Mouse (Mus musculus): ENCODE results near the gene Rita1. TPM values are rescaled to one million over a fixed set of nuclear protein-coding genes. Genes with fewer than 3 reads are reported as not detected.

Rita1 gene
- total and polyA plus RNA-seq, 3 experiments, result 18.1 to 22.1 TPM; not detected in 1

DNA sequence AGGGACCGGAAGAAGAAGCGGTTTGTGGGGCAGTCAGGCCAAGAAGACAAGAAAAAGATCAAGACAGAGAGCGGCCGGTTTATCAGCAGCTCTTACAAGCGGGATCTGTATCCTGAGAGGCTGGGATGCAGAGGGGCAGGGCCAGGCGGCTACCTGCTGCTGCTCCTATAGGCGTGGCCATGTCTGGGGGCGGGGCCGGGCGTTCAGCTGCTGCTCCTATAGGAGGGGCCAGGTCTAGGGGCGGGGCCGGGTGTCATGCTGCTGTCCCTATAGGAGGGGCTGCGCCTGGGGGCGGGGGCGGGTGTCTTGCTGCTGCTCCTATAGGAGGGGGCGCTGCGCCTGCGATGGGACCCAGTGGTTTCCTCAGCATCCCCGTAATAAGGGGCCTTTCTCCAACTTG is 14.0 kb upstream of the Rita1 start:
- TF ChIP-seq ZNF384 (IDR thresholded peaks at IDR 0.05; ENCODE audit: low read depth, low read length) (no peak), GATA1 (IDR thresholded peaks at IDR 0.05; ENCODE audit: low read depth, low read length) (no peak), CHD2 (IDR thresholded peaks at IDR 0.05; ENCODE audit: low read length) (no peak), MAX (IDR thresholded peaks at IDR 0.05; ENCODE audit: low read length) (no peak), ETS1 (IDR thresholded peaks at IDR 0.05; ENCODE audit: low read depth, low read length) (no peak), RCOR1 (IDR thresholded peaks at IDR 0.05; ENCODE audit: low read depth, low read length) (no peak), TCF12 (IDR thresholded peaks at IDR 0.05; ENCODE audit: low read depth, low read length) (no peak), HCFC1 (IDR thresholded peaks at IDR 0.05; ENCODE audit: low read depth, low read length) (no peak)
- no peak overlapping the region for H3K4me3 ChIP-seq (ENCODE audit: control insufficient read depth in 1 of 2, insufficient read depth in 1 of 2, low read depth in 2 of 2, low read length in 2 of 2)
- H3K9me3 ChIP-seq (replicated peaks; ENCODE audit: insufficient read depth, low read length), result no peaks in the 10 kb centered on the region
- peaks cover 6 to 8% of the 10 kb centered on the region in 2 experiments for H3K36me3 ChIP-seq (ENCODE audit: control insufficient read depth in 1 of 2, insufficient read depth in 2 of 2, low read length in 2 of 2)
- no peaks in the 10 kb centered on the region for H3K79me2 ChIP-seq (ENCODE audit: control insufficient read depth, insufficient read depth, low read length, poor library complexity)
- H3K27me3 ChIP-seq (ENCODE audit: control insufficient read depth in 1 of 2, insufficient read depth in 2 of 2, low read length in 2 of 2), result no peaks in the 10 kb centered on the region
- H3K4me1 ChIP-seq (ENCODE audit: control insufficient read depth in 1 of 2, insufficient read depth in 2 of 2, low read length in 2 of 2), result peaks cover 0 to 11% of the 10 kb centered on the region in 2 experiments; a peak in 2 of 4 replicates
- H3K9ac ChIP-seq (ENCODE audit: control insufficient read depth, low read depth, low read length, poor library complexity, severe bottlenecking), result no peak overlapping the region
- peak; percentile 65 for DNase-seq (ENCODE audit: low read depth, low spot score)
- H3K27ac ChIP-seq (ENCODE audit: control insufficient read depth, low read depth, low read length), result no peak overlapping the region

DNA sequence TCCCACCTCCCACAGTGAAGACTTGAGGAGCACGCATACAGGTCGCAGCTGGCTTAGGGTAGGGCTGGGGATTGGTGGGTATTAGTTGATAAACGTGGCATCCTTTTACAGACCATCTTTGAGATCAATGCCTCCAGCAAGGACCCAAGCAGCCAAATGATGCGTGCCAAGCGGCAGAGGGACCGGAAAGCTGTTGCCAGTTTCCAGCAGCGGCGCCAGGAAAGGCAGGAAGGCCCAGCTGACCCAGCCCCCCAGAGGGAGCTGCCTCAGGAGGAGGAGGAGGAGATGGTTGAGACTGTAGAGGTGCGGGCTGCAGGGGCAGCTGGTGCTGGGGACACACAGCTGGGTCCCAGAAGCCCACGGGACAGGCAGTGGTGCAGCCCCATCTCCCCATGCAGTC is 12.0 kb upstream of the Rita1 start:
- peaks cover 8 to 9% of the 10 kb centered on the region in 2 experiments for H3K36me3 ChIP-seq (ENCODE audit: control insufficient read depth in 1 of 2, insufficient read depth in 2 of 2, low read length in 2 of 2)
- peaks cover 0 to 11% of the 10 kb centered on the region in 2 experiments; a peak in 2 of 4 replicates for H3K4me1 ChIP-seq (ENCODE audit: control insufficient read depth in 1 of 2, insufficient read depth in 2 of 2, low read length in 2 of 2)
- H3K9ac ChIP-seq (ENCODE audit: control insufficient read depth, low read depth, low read length, poor library complexity, severe bottlenecking), result no peak overlapping the region
- no peaks in the 10 kb centered on the region for H3K27me3 ChIP-seq (ENCODE audit: control insufficient read depth in 1 of 2, insufficient read depth in 2 of 2, low read length in 2 of 2)
- no peaks in the 10 kb centered on the region for H3K79me2 ChIP-seq (ENCODE audit: control insufficient read depth, insufficient read depth, low read length, poor library complexity)
- H3K27ac ChIP-seq (ENCODE audit: control insufficient read depth, low read depth, low read length), result no peak overlapping the region
- no peak overlapping the region for H3K4me3 ChIP-seq (ENCODE audit: control insufficient read depth in 1 of 2, insufficient read depth in 1 of 2, low read depth in 2 of 2, low read length in 2 of 2)
- DNase-seq (ENCODE audit: low read depth, low spot score), result no peak
- H3K9me3 ChIP-seq (replicated peaks; ENCODE audit: insufficient read depth, low read length), result no peaks in the 10 kb centered on the region
- TF ChIP-seq CTCF (IDR thresholded peaks at IDR 0.05 in 2 of 3, conservative IDR thresholded peaks at IDR 0.05 in 1 of 3; ENCODE audit: control insufficient read depth in 1 of 3, insufficient read depth in 1 of 3, low read depth in 2 of 3, low read length in 3 of 3, poor library complexity in 1 of 3, severe bottlenecking in 1 of 3), result no peak
- TF ChIP-seq KAT2A (conservative IDR thresholded peaks at IDR 0.05; ENCODE audit: low read depth, low read length), result no peak
- no peak for TF ChIP-seq USF1 (IDR thresholded peaks at IDR 0.05; ENCODE audit: low read depth, low read length)
- no peak for TF ChIP-seq RCOR1 (IDR thresholded peaks at IDR 0.05; ENCODE audit: low read depth, low read length)

DNA sequence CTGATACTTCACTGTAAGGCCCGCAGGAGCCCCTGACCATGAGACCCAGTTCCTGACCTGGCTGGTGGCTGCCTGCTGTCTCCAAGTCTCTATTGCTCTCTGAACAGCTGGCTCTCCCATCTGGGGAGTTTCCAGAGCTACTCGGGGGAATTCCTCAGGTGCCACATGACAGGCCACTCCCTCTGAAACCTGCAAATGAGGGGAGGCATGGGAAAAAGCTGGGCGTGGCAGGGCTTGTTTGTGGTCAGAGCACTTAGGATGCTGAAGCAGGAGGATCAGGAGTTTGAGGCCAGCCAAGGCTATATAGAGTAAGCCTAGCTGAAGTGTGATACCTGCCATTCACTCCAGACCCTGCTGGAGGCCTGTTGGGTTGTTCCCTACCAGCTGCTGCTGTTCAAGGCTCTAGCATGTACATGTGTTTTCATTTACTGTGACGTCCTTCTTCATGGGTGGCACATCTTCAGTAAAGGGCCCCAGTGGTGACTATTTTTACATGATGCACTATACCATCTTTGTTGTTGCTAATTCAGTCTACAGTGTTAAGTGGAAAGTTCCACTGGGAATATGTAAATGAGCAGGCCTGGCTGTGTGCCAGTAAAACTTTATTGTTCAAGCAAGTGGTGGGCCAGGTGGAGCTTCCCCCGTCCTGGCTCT is 9.9 kb upstream of the Rita1 start:
- Histone ChIP-seq H3K4me1 (ENCODE audit: control insufficient read depth in 1 of 2, insufficient read depth in 2 of 2, low read length in 2 of 2) (no peaks in the 10 kb centered on the region), H3K36me3 (ENCODE audit: control insufficient read depth in 1 of 2, insufficient read depth in 2 of 2, low read length in 2 of 2) (peaks cover 0 to 9% of the 10 kb centered on the region in 2 experiments; a peak in 2 of 4 replicates), H3K4me3 (ENCODE audit: control insufficient read depth in 1 of 2, insufficient read depth in 1 of 2, low read depth in 2 of 2, low read length in 2 of 2) (no peak overlapping the region), H3K79me2 (ENCODE audit: control insufficient read depth, insufficient read depth, low read length, poor library complexity) (no peaks in the 10 kb centered on the region), H3K27ac (ENCODE audit: control insufficient read depth, low read depth, low read length) (no peak overlapping the region), H3K9me3 (replicated peaks; ENCODE audit: insufficient read depth, low read length) (no peaks in the 10 kb centered on the region), H3K9ac (ENCODE audit: control insufficient read depth, low read depth, low read length, poor library complexity, severe bottlenecking) (no peak overlapping the region), H3K27me3 (ENCODE audit: control insufficient read depth in 1 of 2, insufficient read depth in 2 of 2, low read length in 2 of 2) (no peaks in the 10 kb centered on the region)
- TF ChIP-seq GABPA (IDR thresholded peaks at IDR 0.05; ENCODE audit: low read depth, low read length), result no peak
- no peak for TF ChIP-seq NELFE (IDR thresholded peaks at IDR 0.05; ENCODE audit: low read depth, low read length)
- TF ChIP-seq SIN3A (IDR thresholded peaks at IDR 0.05; ENCODE audit: low read length), result no peak
- no peak for TF ChIP-seq MYB (IDR thresholded peaks at IDR 0.05; ENCODE audit: low read depth, low read length)
- no peak for TF ChIP-seq HCFC1 (IDR thresholded peaks at IDR 0.05; ENCODE audit: low read depth, low read length)
- no peak for DNase-seq (ENCODE audit: low read depth, low spot score)
